Mouse (Mus musculus): ENCODE data around the gene Syt16.

Syt16 gene

DNA sequence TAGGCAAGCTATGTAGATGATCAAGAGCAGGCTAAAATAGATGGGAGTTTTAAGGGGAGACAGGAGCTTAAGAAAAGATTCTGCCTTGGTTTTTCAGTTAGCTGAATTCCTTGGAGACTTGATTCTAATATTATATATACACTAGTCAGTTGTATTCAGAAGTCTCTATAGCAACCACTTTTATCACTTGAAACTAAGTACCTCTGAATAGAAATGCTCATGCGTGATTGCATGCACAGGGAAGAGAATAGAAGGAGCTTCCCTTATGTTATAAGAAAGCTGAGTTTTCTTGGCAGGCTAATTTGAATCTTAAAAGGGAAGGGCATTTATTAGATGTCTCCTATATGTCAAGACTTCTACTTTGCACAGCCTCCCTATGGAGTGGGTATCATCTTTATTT, 235.4 kb downstream of the Syt16 start:
- no peak for DNase-seq

- DNase-seq = peak; percentile 20
Measured at GRCm38 (mm10) chr12:74236191-74236590, 238.7 kb downstream of the Syt16 start.

- peak; percentile 20 for DNase-seq
Measured at GRCm38 (mm10) chr12:74238056-74238455, 240.6 kb downstream of the Syt16 start.

GRCm38 (mm10) chr12:74238806-74239205, 241.3 kb downstream of the Syt16 start:
- DNase-seq = no peak

GRCm38 (mm10) chr12:74264846-74265245, 267.4 kb downstream of the Syt16 start:
- no peak for DNase-seq

DNA sequence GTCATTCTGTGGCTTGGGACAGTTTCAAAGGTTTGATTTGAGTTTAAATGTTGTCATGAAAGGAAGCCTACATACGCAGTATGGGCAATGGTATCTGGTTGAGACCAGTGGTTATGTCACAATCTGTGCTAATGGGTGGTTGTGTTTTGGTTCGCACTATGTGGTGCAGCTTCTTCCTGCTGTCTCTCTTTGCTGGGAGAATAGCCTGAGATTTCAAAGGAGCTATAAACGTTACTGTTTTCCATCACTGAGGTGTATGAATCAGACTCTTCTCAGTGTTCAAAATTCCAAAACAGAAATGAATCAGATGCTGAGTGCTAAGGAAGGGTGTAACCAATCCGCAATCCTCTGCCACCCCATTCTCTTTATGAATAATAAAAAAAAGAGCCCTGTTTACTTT, 269.6 kb downstream of the Syt16 start:
- no peak for DNase-seq

DNA sequence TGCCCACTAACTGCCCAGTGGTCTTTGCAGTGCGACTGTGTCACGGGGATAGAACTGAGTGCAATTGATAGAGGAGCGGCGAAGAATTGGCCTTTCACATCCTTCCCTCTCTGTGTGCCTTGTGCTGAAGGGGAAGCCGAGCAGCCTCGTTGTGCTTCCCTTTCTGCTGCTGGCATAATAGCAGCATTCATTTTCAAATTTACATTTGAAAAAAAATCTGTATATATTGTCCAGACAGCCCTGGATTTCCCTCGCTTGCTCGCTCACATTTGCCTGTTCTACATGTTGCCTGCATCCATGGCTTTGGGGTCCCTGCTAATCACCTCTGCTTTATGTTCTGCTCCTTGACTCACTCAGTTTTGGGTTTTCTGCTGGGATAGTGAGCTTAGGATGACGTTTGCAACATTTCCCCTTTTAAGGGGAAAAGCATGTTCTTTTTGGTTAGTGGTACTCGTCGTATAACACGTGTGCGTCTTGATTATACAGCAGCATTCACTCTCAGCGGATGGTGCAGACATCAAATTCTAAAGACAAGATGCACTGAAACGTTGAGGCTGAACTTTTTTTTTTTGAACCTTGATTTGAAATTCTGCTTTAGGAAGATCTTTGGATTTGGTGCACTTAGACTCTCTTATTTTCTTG, 271.3 kb downstream of the Syt16 start:
- DNase-seq = no peak

DNA sequence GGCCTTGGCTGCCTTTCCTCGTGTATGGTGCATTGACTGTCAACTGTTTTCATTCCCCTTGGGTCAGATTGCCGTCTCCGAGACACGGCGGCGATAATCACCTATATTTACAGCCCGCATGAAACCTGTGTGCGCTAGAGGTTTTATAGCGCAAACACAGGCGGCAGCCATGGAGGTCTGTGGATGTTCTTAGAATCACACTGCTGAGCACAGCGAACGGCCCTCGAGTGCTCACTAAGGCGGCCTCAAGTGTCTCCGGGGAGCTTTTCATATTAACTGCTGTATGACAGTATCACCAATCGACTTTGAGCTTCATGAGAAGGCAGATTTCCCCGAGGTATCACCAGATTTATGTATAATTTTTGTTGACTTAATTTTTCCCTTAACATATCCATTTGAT, 275.1 kb downstream of the Syt16 start:
- DNase-seq = no peak

GRCm38 (mm10) chr12:74277265-74277664, 279.8 kb downstream of the Syt16 start:
- no peak for DNase-seq

DNA sequence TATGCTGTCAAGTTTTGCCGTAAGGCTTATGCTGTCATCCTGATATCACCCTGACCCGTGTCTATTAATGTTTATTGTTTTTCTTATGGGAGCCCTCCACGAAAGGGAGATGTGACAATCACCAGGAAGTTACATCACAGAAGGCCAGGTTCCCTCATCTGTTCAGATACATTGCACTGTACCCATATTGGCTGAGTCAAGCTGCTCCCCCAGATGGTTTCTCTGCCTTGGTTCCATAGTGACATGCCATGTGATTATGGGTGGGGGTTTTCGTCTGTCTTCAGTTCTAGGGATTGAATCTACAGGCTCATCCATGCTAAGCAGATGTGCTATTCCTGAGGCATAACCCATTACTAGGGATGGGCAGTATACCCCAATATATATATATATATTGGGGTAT, 283.9 kb downstream of the Syt16 start:
- no peak for DNase-seq

DNA sequence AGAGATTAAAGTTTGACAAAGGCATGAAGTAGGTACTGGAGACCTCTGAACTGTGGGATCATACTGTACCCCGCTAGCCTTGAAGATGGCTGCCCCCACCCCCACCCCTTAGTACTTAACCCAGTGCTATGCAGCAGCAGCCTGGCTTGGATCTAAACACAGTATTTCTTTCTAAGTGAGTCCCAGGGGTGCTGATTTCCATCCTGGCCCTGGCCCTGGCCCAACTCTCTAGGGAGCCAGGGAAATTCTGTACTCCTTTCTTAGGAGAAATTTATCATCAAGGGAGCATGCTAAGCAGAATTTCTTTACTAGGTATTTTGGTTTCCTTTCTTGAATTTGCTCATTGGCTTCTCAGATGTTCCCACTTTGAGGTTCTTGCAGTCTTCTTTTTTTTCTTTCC, 285.4 kb downstream of the Syt16 start:
- no peak for DNase-seq

DNA sequence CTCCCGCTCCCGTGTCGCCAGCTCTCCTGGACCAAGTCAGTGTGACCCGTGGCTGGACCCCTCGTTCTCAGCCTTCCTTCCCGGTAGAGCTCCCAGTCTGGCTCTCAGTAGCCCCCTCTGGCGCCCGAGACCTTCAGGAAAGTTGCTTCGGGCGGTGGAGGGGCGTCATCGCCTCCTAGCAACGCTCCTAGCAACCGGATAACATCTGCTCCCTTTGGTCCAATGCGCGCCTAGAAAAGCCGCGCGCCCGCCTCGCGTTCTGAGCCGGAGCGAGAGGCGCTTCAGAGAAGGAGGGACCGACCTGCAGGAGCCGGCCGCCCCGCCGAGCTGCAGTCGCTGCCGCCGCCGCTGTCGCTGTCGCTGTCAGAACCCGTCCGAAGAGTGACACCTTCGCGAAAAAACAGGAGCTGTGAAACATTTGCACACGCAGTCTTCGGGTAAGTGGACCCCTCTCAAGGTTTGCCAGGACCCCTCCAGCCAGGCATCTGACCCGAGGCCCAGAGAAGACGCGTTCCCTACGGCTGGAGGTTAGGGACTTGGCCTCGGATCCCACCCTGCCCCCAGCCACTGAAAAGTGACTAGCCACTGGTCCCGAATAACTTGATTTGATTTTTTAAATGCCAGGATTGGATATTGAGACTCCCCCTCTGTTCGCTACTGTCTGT, 286.7 kb downstream of the Syt16 start:
- peak; percentile 56 for DNase-seq

GRCm38 (mm10) chr12:74284685-74285054, 287.2 kb downstream of the Syt16 start:
- peak; percentile 43 for DNase-seq

DNA sequence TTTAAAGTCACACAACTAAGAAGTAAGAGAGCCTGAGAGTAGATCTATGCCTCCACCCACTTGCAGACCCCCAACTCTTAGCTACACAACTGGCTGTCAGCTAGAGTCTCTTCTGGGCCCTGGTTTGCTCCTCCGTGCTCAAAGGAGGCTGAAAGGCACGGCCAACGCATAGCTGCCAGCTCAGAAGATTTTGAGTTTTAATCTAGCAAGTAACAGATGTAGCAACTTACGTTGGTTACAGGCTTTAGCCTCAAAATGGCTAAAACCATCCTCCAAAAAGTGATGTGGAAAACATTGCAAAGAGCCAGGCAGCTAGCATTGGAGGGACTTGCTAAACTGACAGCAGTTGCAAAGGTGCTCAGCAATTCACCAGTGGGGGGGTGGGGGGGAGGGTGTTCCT, 293.5 kb downstream of the Syt16 start:
- DNase-seq = no peak

DNA sequence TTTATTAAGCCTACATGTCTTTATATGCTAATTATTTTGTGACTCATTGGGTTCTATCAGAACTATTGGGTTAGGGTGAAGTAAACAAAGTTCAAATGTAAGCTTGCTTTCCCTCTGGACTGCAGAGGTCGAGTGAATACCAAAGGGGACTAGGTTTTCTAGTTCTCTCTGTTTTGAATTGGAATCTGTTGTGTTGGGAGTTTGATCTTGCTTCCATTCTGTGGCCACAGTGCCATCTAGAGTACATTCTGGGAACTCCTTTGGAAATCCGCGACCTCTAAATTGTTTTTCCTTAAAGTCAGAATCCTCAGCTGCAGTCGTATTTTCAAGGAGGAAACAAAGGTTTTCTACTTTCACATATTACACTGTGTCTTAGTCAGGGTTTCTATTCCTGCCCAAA, 296.2 kb downstream of the Syt16 start:
- peak; percentile 54 for DNase-seq

DNA sequence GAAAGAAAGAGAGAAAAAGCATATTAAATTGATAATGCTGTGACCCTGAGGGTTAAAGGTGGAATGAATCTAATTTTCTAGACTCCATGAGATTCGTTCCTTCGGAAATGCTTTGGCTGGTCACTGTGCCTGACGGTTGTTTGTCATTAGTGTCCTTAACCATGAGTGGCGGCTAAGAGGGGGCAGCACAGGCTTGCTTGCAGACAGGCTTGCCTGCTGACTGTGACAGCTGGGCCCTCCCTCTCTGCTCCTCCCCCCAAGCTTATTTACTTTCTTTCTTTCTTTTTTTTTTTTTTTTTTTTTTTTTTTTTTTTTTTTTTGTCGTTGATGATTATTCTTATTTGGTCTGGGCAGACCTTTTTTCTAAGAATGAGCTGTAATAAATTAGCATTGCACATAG, 298.9 kb downstream of the Syt16 start:
- no peak for DNase-seq

GRCm38 (mm10) chr12:74301559-74301958, 304.1 kb downstream of the Syt16 start:
- DNase-seq = no peak

- DNase-seq = no peak
Measured at GRCm38 (mm10) chr12:74303418-74304294, 306.2 kb downstream of the Syt16 start.

GRCm38 (mm10) chr12:74312611-74313010, 315.1 kb downstream of the Syt16 start:
- DNase-seq = no peak

GRCm38 (mm10) chr12:74315221-74315620, 317.8 kb downstream of the Syt16 start:
- no peak for DNase-seq

GRCm38 (mm10) chr12:74316344-74316973, 319.0 kb downstream of the Syt16 start, which contains the start of gene Gm11042:
Gene Gm11042 (minus strand): TSS chr12:74316394.
- DNase-seq = no peak

DNA sequence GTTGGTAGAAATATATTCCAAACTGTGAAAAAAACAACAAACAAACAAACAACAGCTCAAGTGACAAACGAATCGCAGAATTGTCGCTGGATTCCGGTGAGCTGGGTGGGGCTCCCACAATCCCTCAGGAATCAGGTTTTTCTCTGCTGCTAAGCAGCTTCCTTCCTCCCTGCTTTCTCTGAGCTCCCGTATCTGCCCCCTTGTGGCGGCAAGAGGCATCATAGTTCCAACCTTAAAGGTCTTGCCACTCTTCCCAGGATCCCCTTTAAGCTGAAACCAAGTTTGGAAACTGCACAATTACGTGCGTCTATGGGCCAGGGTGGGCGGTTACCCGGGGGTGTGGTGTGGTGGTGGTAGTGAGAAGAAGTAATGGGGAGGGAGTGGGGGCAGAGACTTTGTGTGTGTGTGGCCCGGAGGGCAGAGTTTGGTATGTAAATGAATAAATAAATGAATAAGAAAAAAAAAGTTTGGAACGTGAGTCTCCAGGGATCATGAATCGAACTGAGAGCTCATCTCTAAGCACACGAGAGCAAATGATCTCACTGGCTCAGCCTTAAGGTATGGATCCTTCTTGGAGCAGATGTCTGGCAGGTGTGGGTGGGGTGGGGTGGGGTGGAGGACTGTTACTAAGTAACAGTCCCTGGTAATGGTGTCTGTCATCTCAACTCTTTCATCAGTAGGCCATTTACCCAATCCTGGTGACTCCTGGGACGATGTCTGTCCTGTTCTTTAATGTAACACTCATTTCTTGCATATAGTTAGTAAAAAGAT, 319.7 kb downstream of the Syt16 start:
- peak; percentile 75 for DNase-seq

GRCm38 (mm10) chr12:74320318-74320717, 322.9 kb downstream of the Syt16 start:
- DNase-seq = peak; percentile 64

Data from cerebellum, adult 8-10 months (tissue).